ENCODE assay signal across 8 mouse cellular contexts in genomic region chr4:144892937-144893272, GRCm38 (mm10). TPM values are rescaled to one million over a fixed set of nuclear protein-coding genes. Genes with fewer than 3 reads are reported as not detected.
A peak's percentile ranks its signal among the peaks of the same experiment; 100 is the strongest.
DNase-seq lines count a peak whose midpoint lies in the region; ATAC-seq lines count a peak whose summit lies in the region.

No protein-coding gene starts in this region.

- peak overlapping the region; percentile 62 for H3K4me3 ChIP-seq in lung, embryonic 15.5 days
- H3K4me3 ChIP-seq in forebrain, embryonic 11.5 days (ENCODE audit: low read depth, low read length) = peak overlapping the region; percentile 42
- H3K4me3 ChIP-seq in limb, embryonic 13.5 days = peak overlapping the region; percentile 74
- peak overlapping the region; percentile 45 for H3K4me3 ChIP-seq in neural tube, embryonic 15.5 days (replicated peaks)

- H3K4me1 ChIP-seq in lung, embryonic 15.5 days = peaks cover 43% of the 10 kb centered on the region
- H3K4me1 ChIP-seq in forebrain, embryonic 11.5 days (replicated peaks; ENCODE audit: control insufficient read depth, insufficient read depth, low read length) = peaks cover 8% of the 10 kb centered on the region
- H3K4me1 ChIP-seq in limb, embryonic 13.5 days = peaks cover 80% of the 10 kb centered on the region
- peaks cover 47% of the 10 kb centered on the region for H3K4me1 ChIP-seq in neural tube, embryonic 15.5 days

- H3K36me3 ChIP-seq in lung, embryonic 15.5 days = no peaks in the 10 kb centered on the region
- H3K36me3 ChIP-seq in forebrain, embryonic 11.5 days (ENCODE audit: control insufficient read depth, insufficient read depth, low read length) = no peaks in the 10 kb centered on the region
- peaks cover 1% of the 10 kb centered on the region for H3K36me3 ChIP-seq in limb, embryonic 13.5 days
- no peaks in the 10 kb centered on the region for H3K36me3 ChIP-seq in neural tube, embryonic 15.5 days

- WGBS in lung, embryonic 15.5 days = under 1% methylated on average over 12 of the region's 12 CpGs
- under 1% methylated on average over 12 of the region's 12 CpGs for WGBS in forebrain, embryonic 11.5 days
- under 1% methylated on average over 12 of the region's 12 CpGs for WGBS in limb, embryonic 13.5 days
- under 1% methylated on average over 12 of the region's 12 CpGs for WGBS in neural tube, embryonic 15.5 days

- DNase-seq in lung, adult 18-20 months = no peak
- DNase-seq in forebrain, embryonic 11.5 days (ENCODE audit: low spot score) = no peak
- DNase-seq in right cerebral cortex, adult 18-20 months = no peak
- DNase-seq in T-cell, adult 2 months (ENCODE audit: low spot score) = no peak
- no peak for DNase-seq in gastrocnemius, adult 8-10 months (ENCODE audit: low spot score in 2 of 2)

- H3K9ac ChIP-seq in lung, embryonic 15.5 days = peak overlapping the region; percentile 58
- H3K9ac ChIP-seq in forebrain, embryonic 11.5 days (ENCODE audit: low read length) = peak overlapping the region; percentile 32; the same call in 1 of the 2 replicates
- peak overlapping the region; percentile 87 for H3K9ac ChIP-seq in limb, embryonic 13.5 days
- peak overlapping the region; percentile 53 for H3K9ac ChIP-seq in neural tube, embryonic 15.5 days (replicated peaks)

- H3K4me2 ChIP-seq in lung, embryonic 15.5 days = peak overlapping the region; percentile 94
- H3K4me2 ChIP-seq in forebrain, embryonic 11.5 days (ENCODE audit: low read depth, low read length, severe bottlenecking) = peak overlapping the region; percentile 81
- peak overlapping the region; percentile 89 for H3K4me2 ChIP-seq in limb, embryonic 13.5 days (replicated peaks)
- peak overlapping the region; percentile 98 for H3K4me2 ChIP-seq in neural tube, embryonic 15.5 days

- no peak for ATAC-seq in lung, embryonic 15.5 days (ENCODE audit: borderline replicate concordance, extremely low read depth, low FRiP score, low TSS enrichment)
- ATAC-seq in forebrain, embryonic 11.5 days (replicated peaks; ENCODE audit: low FRiP score) = no peak
- no peak for ATAC-seq in limb, embryonic 13.5 days (ENCODE audit: low FRiP score, low read depth)
- ATAC-seq in neural tube, embryonic 15.5 days (ENCODE audit: low FRiP score) = no peak

- H3K27me3 ChIP-seq in lung, embryonic 15.5 days = no peaks in the 10 kb centered on the region
- peaks cover 24% of the 10 kb centered on the region for H3K27me3 ChIP-seq in forebrain, embryonic 11.5 days (ENCODE audit: control insufficient read depth, insufficient read depth, low read length)
- no peaks in the 10 kb centered on the region for H3K27me3 ChIP-seq in limb, embryonic 13.5 days
- peaks cover 11% of the 10 kb centered on the region; the same call in 1 of the 2 replicates for H3K27me3 ChIP-seq in neural tube, embryonic 15.5 days (replicated peaks)

- no peaks in the 10 kb centered on the region for H3K9me3 ChIP-seq in lung, embryonic 15.5 days
- no peaks in the 10 kb centered on the region for H3K9me3 ChIP-seq in forebrain, embryonic 11.5 days (ENCODE audit: control insufficient read depth, low read length)
- no peaks in the 10 kb centered on the region for H3K9me3 ChIP-seq in limb, embryonic 13.5 days
- H3K9me3 ChIP-seq in neural tube, embryonic 15.5 days (replicated peaks) = no peaks in the 10 kb centered on the region

- H3K27ac ChIP-seq in lung, embryonic 15.5 days = peak overlapping the region; percentile 87
- no peak overlapping the region for H3K27ac ChIP-seq in forebrain, embryonic 11.5 days (ENCODE audit: low read depth, low read length)
- peak overlapping the region; percentile 92 for H3K27ac ChIP-seq in limb, embryonic 13.5 days
- peak overlapping the region; percentile 68 for H3K27ac ChIP-seq in neural tube, embryonic 15.5 days (replicated peaks)

RNA-seq across cellular contexts. Expression of gene Dhrs3, which starts 0.3 kb away (rescaled TPM):
- polyA plus RNA-seq in lung, embryonic 15.5 days (2015; fragmentation: Nextera tagmentation; extraction: Ambion mirVana) = 51.6 and 53.0 TPM in 2 replicates
- 5.8 and 8.1 TPM in 2 replicates for polyA plus RNA-seq in forebrain, embryonic 11.5 days (2014; fragmentation: Nextera tagmentation; extraction: Ambion mirVana)
- 113 and 140 TPM in 2 replicates for polyA plus RNA-seq in limb, embryonic 13.5 days (2015; fragmentation: Nextera tagmentation; extraction: Ambion mirVana)
- 31.0 and 41.3 TPM in 2 replicates for polyA plus RNA-seq in neural tube, embryonic 15.5 days (2015; fragmentation: Nextera tagmentation; extraction: Ambion mirVana)
- total RNA-seq in gastrocnemius, adult 8-10 months (2022) = 10 to 100 TPM; 28.4 to 36.5 (median 35.2) TPM

Comparison
In these comparisons a context has a peak if more than half of its experiments do, and no peak if none do; other contexts are left out.
1. H3K9ac ChIP-seq: peak in every context shown above with its lines; median percentile 87 in limb, embryonic 13.5 days; 58 in lung, embryonic 15.5 days; 53 in neural tube, embryonic 15.5 days; 32 in forebrain, embryonic 11.5 days.